ENCODE assay signal across 9 mouse cellular contexts in the genomic region with DNA sequence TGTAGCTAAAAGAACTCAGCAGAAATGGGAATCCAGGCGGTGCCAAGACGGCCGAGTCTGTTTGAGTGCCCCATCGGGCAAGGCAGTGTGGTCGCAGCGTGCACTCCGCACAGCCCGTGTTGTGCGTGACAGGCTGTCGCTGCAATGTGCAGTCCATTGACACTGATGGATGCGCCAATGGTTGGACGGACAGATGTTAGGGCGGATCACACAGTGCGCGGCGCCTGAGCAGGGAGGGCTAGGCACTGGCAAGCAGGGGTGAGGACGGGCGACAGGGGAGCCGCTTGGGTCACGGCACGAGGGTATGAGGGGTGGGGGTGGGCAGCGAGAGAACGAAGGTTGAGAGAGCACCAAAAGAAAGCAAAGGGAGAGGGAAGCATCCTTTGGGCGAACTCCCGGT. TPM values are rescaled to one million over a fixed set of nuclear protein-coding genes. Genes with fewer than 3 reads are reported as not detected.
DNase-seq lines count a peak whose midpoint lies in the region; ATAC-seq and TF ChIP-seq lines count a peak whose summit lies in the region.
"Had no signal": no experiment of that assay in that cellular context is flagged by ENCODE, and none has a peak within 500 bp of the region (broad histone marks: within the 10 kb centered on the region; RNA-seq: fewer than 3 reads in every experiment).

No protein-coding gene starts in this region.

- peak overlapping the region; percentile 74 for H3K4me2 ChIP-seq in liver, embryonic 12.5 days

- H3K27ac ChIP-seq in testis, adult 2 months (ENCODE audit: control insufficient read depth, insufficient read depth, low read depth, low read length): no peak overlapping the region
- no peak overlapping the region for H3K27ac ChIP-seq in liver, embryonic 12.5 days

- H3K27me3 ChIP-seq in testis, adult 2 months (ENCODE audit: control insufficient read depth, insufficient read depth, low read length): peaks cover 2% of the 10 kb centered on the region; the same call in 1 of the 2 replicates
- peaks cover 100% of the 10 kb centered on the region for H3K27me3 ChIP-seq in liver, embryonic 12.5 days (replicated peaks)

- no peak for TF ChIP-seq POLR2A in testis, adult 2 months (IDR thresholded peaks at IDR 0.05; ENCODE audit: control insufficient read depth, low read depth, low read length)

- no peaks in the 10 kb centered on the region for H3K36me3 ChIP-seq in testis, adult 2 months (ENCODE audit: control insufficient read depth, insufficient read depth, low read length)
- no peaks in the 10 kb centered on the region for H3K36me3 ChIP-seq in liver, embryonic 12.5 days

- no peaks in the 10 kb centered on the region for H3K9me3 ChIP-seq in liver, embryonic 12.5 days (replicated peaks)

- H3K9ac ChIP-seq in liver, embryonic 12.5 days: no peak overlapping the region

- 2% methylated on average over 25 of the region's 25 CpGs for WGBS in liver, embryonic 12.5 days (ENCODE audit: insufficient replicate concordance)

- H3K4me3 ChIP-seq in testis, adult 2 months (ENCODE audit: control insufficient read depth, low read depth, low read length): peak overlapping the region; percentile 57
- H3K4me3 ChIP-seq in liver, embryonic 12.5 days: peak overlapping the region; percentile 61
- H3K4me3 ChIP-seq: erythroblast, embryonic 14.5 days had no signal

- ATAC-seq in liver, embryonic 12.5 days: no peak

- peaks cover 16% of the 10 kb centered on the region for H3K4me1 ChIP-seq in testis, adult 2 months (ENCODE audit: control insufficient read depth, insufficient read depth, low read length)
- H3K4me1 ChIP-seq in liver, embryonic 12.5 days: peaks cover 12% of the 10 kb centered on the region; the same call in 1 of the 2 replicates

- no peak for TF ChIP-seq CTCF in testis, adult 2 months (IDR thresholded peaks at IDR 0.05; ENCODE audit: control insufficient read depth, insufficient read depth, insufficient replicate concordance, low read depth, low read length)

- DNase-seq in cerebellum, postnatal 10 days: peak; percentile 40 to 44
- no peak for DNase-seq in cerebellum, adult 18-20 months
- DNase-seq in testis, postnatal 10 days (ENCODE audit: low spot score): no peak
- no peak for DNase-seq in right cerebral cortex, postnatal 14 days
- DNase-seq in frontal cortex, adult 2 months (ENCODE audit: extremely low spot score in 1 of 2, low spot score in 1 of 2): no peak
- no peak for DNase-seq in MN1 (ENCODE audit: low spot score)

RNA-seq across cellular contexts. Expression of a gene that starts 2.6 kb away (rescaled TPM):
- polyA plus RNA-seq in testis, adult 2 months (2012; rRNA removed): 0.31 and 0.43 TPM in 2 replicates
- polyA plus RNA-seq in liver, embryonic 12.5 days (2016; fragmentation: Nextera tagmentation; extraction: Ambion mirVana): 1.2 and 1.5 TPM in 2 replicates
- 14.8 and 18.1 TPM in 2 replicates for polyA plus RNA-seq in frontal cortex, adult 2 months (2012; rRNA removed)
- polyA plus RNA-seq: erythroblast, embryonic 14.5 days had no signal

Comparison
In these comparisons a context has a peak if more than half of its experiments do, and no peak if none do; other contexts are left out.
1. DNase-seq: peak in cerebellum, postnatal 10 days (2 of 2); none in cerebellum, adult 18-20 months (0 of 2), testis, postnatal 10 days (single experiment), right cerebral cortex, postnatal 14 days (single experiment), frontal cortex, adult 2 months (0 of 2) and MN1 (single experiment).